Mouse (Mus musculus) lung, embryonic 14.5 days (tissue): ENCODE measurements around the gene Mn1. TPM values are rescaled to one million over a fixed set of nuclear protein-coding genes. Genes with fewer than 3 reads are reported as not detected.

Source experiments
- ATAC-seq: fragments of 200-750 bp; cut with Nextera tagmentation; 2 replicates; pipeline ENCODE4 v1.8.0; 2017; ENCODE audit warnings: mild to moderate bottlenecking, moderate TSS enrichment, moderate library complexity; ENCODE audit not compliant: insufficient read depth
- DNase-seq: peaks from one replicate; pipeline ENCODE4 v3.0.0-alpha.2; 2015
- H3K27ac ChIP-seq: fragments of 300-500 bp; sonication (generic); 2 replicates; pipeline ENCODE4 v1.5.1; 2014; ENCODE audit warnings: low read depth, mild to moderate bottlenecking, moderate library complexity
- H3K27me3 ChIP-seq: fragments of 300-500 bp; sonication (generic); 2 replicates; pipeline ENCODE4 v1.6.1; 2014; ENCODE audit warnings: low read length, control low read depth; ENCODE audit not compliant: insufficient read depth
- H3K36me3 ChIP-seq: fragments of 300-500 bp; sonication (generic); 2 replicates; pipeline ENCODE4 v1.6.1; 2014; ENCODE audit warnings: control low read depth; ENCODE audit not compliant: insufficient read depth
- H3K4me1 ChIP-seq: fragments of 300-500 bp; sonication (generic); 2 replicates; pipeline ENCODE4 v1.6.1; 2014; ENCODE audit warnings: antibody characterized with exemption, control low read depth; ENCODE audit not compliant: insufficient read depth
- H3K4me2 ChIP-seq: fragments of 300-500 bp; sonication (generic); 2 replicates; pipeline ENCODE4 v1.6.1; 2014; ENCODE audit warnings: mild to moderate bottlenecking
- H3K4me3 ChIP-seq: fragments of 300-500 bp; sonication (generic); 2 replicates; pipeline ENCODE4 v1.5.1; 2014; ENCODE audit warnings: low read depth, low read length
- H3K9ac ChIP-seq: fragments of 300-500 bp; sonication (generic); 2 replicates; pipeline ENCODE4 v1.6.1; 2014
- H3K9me3 ChIP-seq: fragments of 300-500 bp; sonication (generic); 2 replicates; pipeline ENCODE4 v1.6.1; 2016; ENCODE audit warnings: low read depth, low read length, control low read depth
- CTCF ChIP-seq: IDR thresholded peaks from 2 replicates; pipeline ENCODE4 v1.5.1; 2016; ENCODE audit warnings: antibody characterized with exemption, low read depth
- WGBS: fragments of 180-500 bp; shearing (Covaris S2); extraction: QIAGEN DNeasy Blood & Tissue Kit; methylation state at CpG from one replicate; pipeline ENCODE4 v1.1.7; 2014; 5-methylcytosine and 5-hydroxymethylcytosine counted together
- polyA plus RNA-seq: library from polyadenylated mRNA; unstranded; fragments of >200 nt; fragmentation: Nextera tagmentation; extraction: Ambion mirVana; gene quantifications from 2 replicates; pipeline ENCODE4 v1.2.1, GENCODE M21; 2014

Mn1 gene
- polyA plus RNA-seq, 1 experiment from 2014 or later: 9.7 TPM

DNA sequence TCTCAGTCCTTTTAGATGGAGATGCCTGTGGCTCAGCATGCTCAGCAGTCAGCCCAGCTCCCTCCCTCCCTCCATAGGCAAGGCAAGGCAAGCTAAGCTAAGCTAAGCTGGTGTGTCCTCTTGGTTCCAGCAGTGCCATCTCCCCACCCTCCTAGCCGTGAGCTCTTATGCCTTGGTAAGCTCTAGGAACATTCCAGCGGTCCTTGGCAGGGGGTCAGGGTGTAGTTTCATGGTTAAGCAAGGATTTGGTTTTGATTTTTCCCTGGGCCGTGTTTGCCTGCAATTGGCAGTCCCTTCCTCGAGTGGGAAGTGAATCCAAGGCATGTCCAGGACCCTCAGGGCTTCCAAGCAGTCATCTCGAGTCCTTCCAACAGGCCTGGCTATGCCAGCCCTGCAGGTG lies 33.8 kb upstream of the Mn1 start:
- H3K4me3 ChIP-seq: no peak overlapping the region
- H3K9ac ChIP-seq: no peak overlapping the region
- H3K36me3 ChIP-seq: peaks cover 94% of the 10 kb centered on the region
- H3K4me1 ChIP-seq: no peaks in the 10 kb centered on the region
- no peak overlapping the region for H3K27ac ChIP-seq
- H3K4me2 ChIP-seq: no peak overlapping the region
- TF ChIP-seq CTCF: no peak
- 79% methylated on average over 5 of the region's 5 CpGs for WGBS
- H3K9me3 ChIP-seq: no peaks in the 10 kb centered on the region
- ATAC-seq: no peak
- no peaks in the 10 kb centered on the region for H3K27me3 ChIP-seq
- no peak for DNase-seq

DNA sequence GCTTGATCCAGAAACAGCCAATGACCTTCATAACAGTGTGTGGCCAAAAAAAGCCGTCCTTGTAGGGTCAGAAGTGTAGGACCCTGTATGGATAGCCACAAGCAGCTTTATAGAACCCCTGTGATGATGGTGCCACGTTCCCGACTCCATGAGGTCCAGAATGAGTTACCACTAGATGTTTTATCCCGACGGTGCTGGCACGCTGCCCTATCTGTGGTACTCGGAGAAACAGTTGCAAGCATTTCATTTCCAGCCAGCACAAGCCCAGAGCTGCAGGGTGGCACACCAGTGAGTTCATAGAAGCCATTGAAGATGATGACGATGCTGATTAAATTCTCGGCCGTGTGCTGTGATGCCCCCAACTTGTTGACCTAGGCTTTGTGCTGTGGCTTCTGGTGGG lies 26.3 kb upstream of the Mn1 start:
- peaks cover 25% of the 10 kb centered on the region for H3K36me3 ChIP-seq
- no peak overlapping the region for H3K4me3 ChIP-seq
- no peak overlapping the region for H3K9ac ChIP-seq
- WGBS: 69% methylated on average over 10 of the region's 10 CpGs
- no peaks in the 10 kb centered on the region for H3K9me3 ChIP-seq
- no peak for TF ChIP-seq CTCF
- peaks cover 25% of the 10 kb centered on the region for H3K4me1 ChIP-seq
- H3K4me2 ChIP-seq: no peak overlapping the region
- no peaks in the 10 kb centered on the region for H3K27me3 ChIP-seq
- ATAC-seq: no peak
- DNase-seq: no peak
- H3K27ac ChIP-seq: no peak overlapping the region

DNA sequence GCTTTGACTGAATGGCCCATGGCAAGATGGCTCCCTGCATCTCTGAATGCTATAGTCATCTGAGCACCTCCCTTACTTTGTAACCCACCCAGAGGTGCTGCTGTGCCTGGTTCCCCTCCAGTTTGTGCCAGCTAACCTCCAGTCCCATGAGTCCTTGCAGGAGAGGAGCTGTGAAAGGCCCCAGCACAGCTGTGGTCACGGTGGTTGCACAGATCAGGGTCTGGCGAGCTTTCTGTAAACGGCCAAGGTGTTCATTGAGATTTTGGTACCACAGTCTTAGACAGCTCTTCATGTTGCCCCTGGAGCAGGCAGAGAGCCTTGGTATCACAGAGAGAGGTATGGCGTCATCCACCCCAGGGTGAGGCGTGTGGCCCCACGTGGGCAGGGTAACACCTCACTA lies 25.7 kb upstream of the Mn1 start:
- Histone ChIP-seq H3K4me2 (no peak overlapping the region), H3K4me1 (peaks cover 25% of the 10 kb centered on the region), H3K36me3 (peaks cover 20% of the 10 kb centered on the region), H3K27me3 (no peaks in the 10 kb centered on the region), H3K27ac (no peak overlapping the region), H3K4me3 (no peak overlapping the region), H3K9ac (no peak overlapping the region), H3K9me3 (no peaks in the 10 kb centered on the region)
- 75% methylated on average over 6 of the region's 6 CpGs for WGBS
- DNase-seq: no peak
- TF ChIP-seq CTCF: no peak
- ATAC-seq: no peak

DNA sequence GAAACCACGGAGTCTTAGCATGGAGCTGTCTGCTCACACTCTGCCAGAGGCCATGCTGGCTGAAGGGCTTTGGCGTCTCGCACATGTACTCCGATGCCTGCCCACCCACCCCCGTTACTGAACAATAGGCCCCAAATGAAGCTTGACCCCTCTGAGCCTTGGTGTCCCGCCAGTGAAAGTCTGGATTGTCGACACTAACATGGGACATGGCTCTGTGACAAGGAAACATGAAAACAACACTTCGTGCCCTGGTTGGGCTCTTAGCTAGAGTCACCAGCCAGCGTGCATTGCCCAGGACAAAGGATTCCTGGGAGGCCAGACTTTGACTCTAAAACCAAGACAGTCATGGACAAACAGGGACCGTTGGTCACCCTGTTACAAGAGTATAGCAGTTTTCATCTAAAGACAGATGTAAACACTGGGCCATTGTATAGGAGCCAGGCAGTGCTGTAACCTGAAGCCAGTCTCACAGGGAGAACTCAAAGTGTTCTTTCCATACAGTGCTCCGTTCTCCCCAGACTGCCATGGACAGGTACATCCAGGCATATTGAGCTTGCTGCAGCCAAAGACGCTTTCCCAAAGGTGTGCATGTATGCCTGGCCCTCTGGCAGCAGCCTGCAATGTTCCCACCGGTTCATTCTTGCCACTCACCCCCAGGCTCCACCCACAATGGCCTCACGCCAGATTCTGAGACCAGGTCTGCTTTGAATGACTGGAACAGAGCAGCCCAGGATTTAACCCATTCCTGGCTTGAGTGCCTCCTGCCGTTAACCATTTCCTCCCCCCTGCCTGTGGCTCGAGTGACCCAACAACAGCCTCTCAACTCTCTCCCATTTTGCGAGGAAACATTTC lies 23.6 kb upstream of the Mn1 start:
- Histone ChIP-seq H3K36me3 (no peaks in the 10 kb centered on the region), H3K4me1 (peaks cover 25% of the 10 kb centered on the region), H3K9ac (no peak overlapping the region), H3K27me3 (no peaks in the 10 kb centered on the region), H3K27ac (peak overlapping the region; percentile 52), H3K4me2 (peak overlapping the region; percentile 52), H3K4me3 (no peak overlapping the region), H3K9me3 (no peaks in the 10 kb centered on the region)
- ATAC-seq (peak; percentile 71), DNase-seq (peak; percentile 93)
- TF ChIP-seq CTCF: no peak
- WGBS: 7% methylated on average over 17 of the region's 17 CpGs

- Histone ChIP-seq H3K27me3 (no peaks in the 10 kb centered on the region), H3K4me3 (no peak overlapping the region), H3K9ac (no peak overlapping the region), H3K4me1 (peaks cover 25% of the 10 kb centered on the region), H3K9me3 (no peaks in the 10 kb centered on the region), H3K27ac (peak overlapping the region; percentile 39), H3K4me2 (peak overlapping the region; percentile 52), H3K36me3 (no peaks in the 10 kb centered on the region)
- DNase-seq (peak; percentile 35), ATAC-seq (peak; percentile 5; the same call in 1 of the 2 replicates)
- WGBS: 7% methylated on average over 15 of the region's 15 CpGs
- no peak for TF ChIP-seq CTCF
These were observed 22.7 kb upstream of the Mn1 start for GRCm38 (mm10) chr5:111394198-111395053.

DNA sequence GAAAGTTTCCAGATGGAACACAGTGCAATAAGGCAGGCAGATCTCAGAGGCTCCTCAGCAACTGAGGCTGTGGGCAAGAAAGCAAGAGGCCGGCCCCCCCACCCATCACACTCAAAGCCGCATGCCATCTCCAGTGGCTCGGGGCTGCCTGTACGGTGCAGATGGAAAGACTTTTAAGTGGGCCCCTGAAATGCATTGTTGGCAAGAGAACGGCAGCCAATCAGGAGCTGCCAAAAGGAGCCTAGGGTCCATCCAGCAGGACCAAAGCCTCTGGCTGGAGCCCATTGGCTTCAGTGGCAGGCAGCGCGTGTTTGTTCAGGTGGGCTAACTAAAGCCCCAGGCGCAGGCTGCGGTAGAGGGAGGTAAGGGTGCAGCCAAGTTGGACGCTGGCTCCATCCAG lies 21.4 kb upstream of the Mn1 start:
- WGBS: 35% methylated on average over 10 of the region's 10 CpGs
- Histone ChIP-seq H3K4me2 (no peak overlapping the region), H3K27me3 (no peaks in the 10 kb centered on the region), H3K9me3 (no peaks in the 10 kb centered on the region), H3K4me1 (peaks cover 25% of the 10 kb centered on the region), H3K27ac (0 out of 2 replicates have a peak overlapping the region, but pooled peaks have one; percentile 19), H3K36me3 (no peaks in the 10 kb centered on the region), H3K9ac (no peak overlapping the region), H3K4me3 (no peak overlapping the region)
- peak; percentile 16; the same call in 1 of the 2 replicates for ATAC-seq
- TF ChIP-seq CTCF: no peak
- peak; percentile 40 for DNase-seq

DNA sequence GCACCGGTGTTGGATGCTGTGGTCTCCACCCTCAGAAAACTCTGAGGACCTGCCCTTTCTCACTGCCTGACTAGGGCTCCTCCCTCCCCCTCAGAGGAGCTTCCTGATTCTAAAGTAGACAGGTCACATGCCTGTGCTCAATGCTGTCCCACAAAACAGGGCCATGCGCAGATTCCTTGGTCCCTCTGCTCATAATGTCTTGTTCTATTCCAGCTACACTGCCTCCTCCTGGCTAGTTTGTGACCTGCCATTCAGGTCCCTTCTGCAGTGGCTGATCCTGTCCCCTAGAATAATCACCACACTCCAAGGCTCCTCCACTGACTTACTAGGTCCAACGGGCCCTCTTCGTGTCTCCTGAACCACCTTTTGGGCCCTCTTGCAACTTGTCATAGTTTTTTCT lies 21.0 kb upstream of the Mn1 start:
- H3K4me1 ChIP-seq: peaks cover 25% of the 10 kb centered on the region
- 67% methylated on average over 4 of the region's 4 CpGs for WGBS
- no peaks in the 10 kb centered on the region for H3K36me3 ChIP-seq
- no peak overlapping the region for H3K9ac ChIP-seq
- H3K4me2 ChIP-seq: no peak overlapping the region
- peak overlapping the region; percentile 47; the same call in 1 of the 2 replicates for H3K27ac ChIP-seq
- no peaks in the 10 kb centered on the region for H3K9me3 ChIP-seq
- peak; percentile 42 for TF ChIP-seq CTCF
- ATAC-seq: no peak
- H3K4me3 ChIP-seq: no peak overlapping the region
- DNase-seq: no peak
- H3K27me3 ChIP-seq: no peaks in the 10 kb centered on the region
